Comparison of ENCODE assay signal across 14 mouse cellular contexts in the genomic region with DNA sequence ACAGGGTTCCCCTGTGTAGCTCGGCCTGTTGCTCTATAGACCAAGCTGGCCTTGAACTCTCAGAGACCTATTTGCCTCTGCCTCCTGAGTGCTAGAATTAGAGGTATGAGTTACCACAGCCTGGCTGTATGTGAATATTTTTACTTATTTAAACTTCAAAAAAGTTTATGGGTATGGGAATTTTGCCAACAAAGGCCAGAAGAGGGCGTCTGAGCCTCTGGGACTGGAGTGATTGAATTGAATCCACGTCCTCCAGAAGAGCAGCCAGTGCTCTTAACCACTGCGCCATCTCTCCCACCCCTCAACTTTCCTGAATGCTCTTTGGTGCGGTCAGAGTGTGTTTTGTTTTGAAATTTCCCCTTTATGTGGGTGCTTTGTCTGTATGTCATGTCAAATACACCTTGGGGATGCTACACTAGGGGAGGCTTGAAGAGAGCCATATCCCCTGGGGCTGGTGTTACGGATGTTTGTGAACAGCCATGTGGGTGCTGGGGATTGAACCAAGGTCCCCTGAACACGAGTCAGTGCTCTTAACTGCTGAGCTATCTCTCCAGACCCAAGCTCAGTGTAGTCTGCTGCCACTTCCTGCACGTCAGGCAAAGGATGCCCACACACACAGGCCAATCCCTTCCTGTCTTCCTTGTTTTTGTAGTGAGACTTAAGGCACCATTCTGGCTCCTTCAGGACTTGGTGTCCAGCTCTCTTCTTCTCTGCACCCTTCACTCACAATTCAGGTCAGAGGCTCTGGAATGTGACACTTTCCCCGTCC. TPM values are rescaled to one million over a fixed set of nuclear protein-coding genes. Genes with fewer than 3 reads are reported as not detected.
DNase-seq lines count a peak whose midpoint lies in the region; ATAC-seq and TF ChIP-seq lines count a peak whose summit lies in the region.
"Had no signal": no experiment of that assay in that cellular context is flagged by ENCODE, and none has a peak within 500 bp of the region (broad histone marks: within the 10 kb centered on the region; RNA-seq: fewer than 3 reads in every experiment).

No protein-coding gene starts in this region.

- peaks cover 68% of the 10 kb centered on the region for H3K36me3 ChIP-seq in kidney, embryonic 16.5 days (ENCODE audit: insufficient read depth, low read length)
- H3K36me3 ChIP-seq in midbrain, postnatal 0 days (ENCODE audit: insufficient read depth, low read length), result peaks cover 55% of the 10 kb centered on the region
- H3K36me3 ChIP-seq in midbrain, embryonic 11.5 days (ENCODE audit: control insufficient read depth, insufficient read depth, low read length), result peaks cover 6% of the 10 kb centered on the region; the same call in 1 of the 2 replicates
- H3K36me3 ChIP-seq in stomach, postnatal 0 days (ENCODE audit: control insufficient read depth, insufficient read depth, low read length), result peaks cover 9% of the 10 kb centered on the region

- peaks cover 29% of the 10 kb centered on the region for H3K4me1 ChIP-seq in kidney, embryonic 16.5 days (ENCODE audit: insufficient read depth, low read length)
- peaks cover 4% of the 10 kb centered on the region for H3K4me1 ChIP-seq in midbrain, postnatal 0 days (ENCODE audit: insufficient read depth, low read length)
- peaks cover 5% of the 10 kb centered on the region; the same call in 1 of the 2 replicates for H3K4me1 ChIP-seq in midbrain, embryonic 11.5 days (ENCODE audit: control insufficient read depth, insufficient read depth, low read length)
- H3K4me1 ChIP-seq in stomach, postnatal 0 days (replicated peaks; ENCODE audit: control insufficient read depth, insufficient read depth), result no peaks in the 10 kb centered on the region

- TF ChIP-seq CTCF in midbrain, postnatal 0 days (IDR thresholded peaks at IDR 0.05), result peak; percentile 35
- peak; percentile 28; the same call in 1 of the 2 replicates for TF ChIP-seq CTCF in stomach, postnatal 0 days (IDR thresholded peaks at IDR 0.05; ENCODE audit: low read depth)

- no peak overlapping the region for H3K4me3 ChIP-seq in kidney, embryonic 16.5 days (ENCODE audit: low read length)
- H3K4me3 ChIP-seq in midbrain, postnatal 0 days (ENCODE audit: low read depth, low read length), result no peak overlapping the region
- no peak overlapping the region for H3K4me3 ChIP-seq in midbrain, embryonic 11.5 days (ENCODE audit: low read depth, low read length)
- H3K4me3 ChIP-seq in stomach, postnatal 0 days (ENCODE audit: low read depth, low read length), result no peak overlapping the region
- H3K4me3 ChIP-seq: hindbrain, embryonic 13.5 days; intestine, embryonic 15.5 days had no signal

- H3K4me2 ChIP-seq in kidney, embryonic 16.5 days (replicated peaks; ENCODE audit: low read depth, low read length), result no peak overlapping the region
- H3K4me2 ChIP-seq in midbrain, postnatal 0 days (ENCODE audit: low read depth, low read length, poor library complexity, severe bottlenecking), result no peak overlapping the region
- H3K4me2 ChIP-seq in midbrain, embryonic 11.5 days, result no peak overlapping the region
- no peak overlapping the region for H3K4me2 ChIP-seq in stomach, postnatal 0 days (replicated peaks; ENCODE audit: low read depth)
- H3K4me2 ChIP-seq: hindbrain, embryonic 13.5 days; intestine, embryonic 15.5 days had no signal

- no peaks in the 10 kb centered on the region for H3K9me3 ChIP-seq in kidney, embryonic 16.5 days (ENCODE audit: low read length)
- H3K9me3 ChIP-seq in midbrain, postnatal 0 days (ENCODE audit: low read length), result no peaks in the 10 kb centered on the region
- no peaks in the 10 kb centered on the region for H3K9me3 ChIP-seq in midbrain, embryonic 11.5 days (ENCODE audit: control insufficient read depth, low read length)
- no peaks in the 10 kb centered on the region for H3K9me3 ChIP-seq in stomach, postnatal 0 days (ENCODE audit: control insufficient read depth, low read length)
- H3K9me3 ChIP-seq: hindbrain, embryonic 13.5 days; intestine, embryonic 15.5 days had no signal

- H3K27ac ChIP-seq in kidney, embryonic 16.5 days (ENCODE audit: low read length), result no peak overlapping the region
- H3K27ac ChIP-seq in midbrain, postnatal 0 days (ENCODE audit: low read depth, low read length), result no peak overlapping the region
- H3K27ac ChIP-seq in midbrain, embryonic 11.5 days (ENCODE audit: low read depth, low read length), result no peak overlapping the region
- H3K27ac ChIP-seq in stomach, postnatal 0 days (replicated peaks), result no peak overlapping the region
- H3K27ac ChIP-seq: hindbrain, embryonic 13.5 days; intestine, embryonic 15.5 days; macrophage had no signal

- TF ChIP-seq EP300 in stomach, postnatal 0 days (optimal IDR thresholded peaks at IDR 0.05), result no peak

- no peak overlapping the region for H3K9ac ChIP-seq in kidney, embryonic 16.5 days (replicated peaks; ENCODE audit: low read length)
- no peak overlapping the region for H3K9ac ChIP-seq in midbrain, postnatal 0 days (replicated peaks; ENCODE audit: low read length, poor library complexity, severe bottlenecking)
- no peak overlapping the region for H3K9ac ChIP-seq in midbrain, embryonic 11.5 days (ENCODE audit: low read length)
- H3K9ac ChIP-seq in stomach, postnatal 0 days (ENCODE audit: low read length), result no peak overlapping the region
- H3K9ac ChIP-seq: hindbrain, embryonic 13.5 days; intestine, embryonic 15.5 days had no signal

- WGBS in kidney, embryonic 16.5 days, result 66% methylated on average over 9 of the region's 9 CpGs
- WGBS in midbrain, postnatal 0 days, result 75% methylated on average over 9 of the region's 9 CpGs
- WGBS in midbrain, embryonic 11.5 days, result 71% methylated on average over 9 of the region's 9 CpGs
- 63% methylated on average over 9 of the region's 9 CpGs for WGBS in stomach, postnatal 0 days

- H3K27me3 ChIP-seq in kidney, embryonic 16.5 days (ENCODE audit: insufficient read depth, low read length), result no peaks in the 10 kb centered on the region
- no peaks in the 10 kb centered on the region for H3K27me3 ChIP-seq in midbrain, postnatal 0 days (ENCODE audit: insufficient read depth, low read length)
- H3K27me3 ChIP-seq in midbrain, embryonic 11.5 days (ENCODE audit: control insufficient read depth, insufficient read depth, low read length), result no peaks in the 10 kb centered on the region
- no peaks in the 10 kb centered on the region for H3K27me3 ChIP-seq in stomach, postnatal 0 days (ENCODE audit: control insufficient read depth, insufficient read depth, low read length)
- H3K27me3 ChIP-seq: hindbrain, embryonic 13.5 days; intestine, embryonic 15.5 days had no signal

- DNase-seq in adrenal gland, adult 2 months, result peak; percentile 24
- no peak for DNase-seq in adrenal gland, postnatal 10 days
- peak; percentile 23 for DNase-seq in kidney, postnatal 25 days
- DNase-seq in midbrain, postnatal 0 days (ENCODE audit: low spot score), result no peak
- no peak for DNase-seq in midbrain, embryonic 11.5 days (ENCODE audit: low spot score, missing footprints)
- DNase-seq in stomach, postnatal 0 days (ENCODE audit: low spot score), result no peak
- DNase-seq in ovary, adult 18-20 months (ENCODE audit: low spot score), result no peak
- DNase-seq: cerebellum, adult 9-11 months; thymus, postnatal 4 days had no signal

- ATAC-seq in kidney, embryonic 16.5 days (ENCODE audit: low FRiP score, low TSS enrichment), result no peak
- no peak for ATAC-seq in midbrain, postnatal 0 days (ENCODE audit: low FRiP score)
- ATAC-seq in midbrain, embryonic 11.5 days (ENCODE audit: low FRiP score), result no peak
- ATAC-seq in stomach, postnatal 0 days (ENCODE audit: low FRiP score, low TSS enrichment), result no peak
- ATAC-seq: forebrain, embryonic 16.5 days; intestine, embryonic 15.5 days had no signal

RNA-seq across cellular contexts. Expression of a gene that starts 5.4 kb away (rescaled TPM):
- total RNA-seq in adrenal gland, adult 2 months (2021), result 100 to 1,000 TPM; 538 to 652 TPM
- polyA plus RNA-seq in adrenal gland, adult 2 months (2012; rRNA removed), result 1,033 and 1,131 TPM in 2 replicates
- 100 to 1,000 TPM; 321 to 368 TPM for total RNA-seq in adrenal gland, postnatal 10 days (2021)
- polyA plus RNA-seq in kidney, embryonic 16.5 days (2015; fragmentation: Nextera tagmentation; extraction: Ambion mirVana), result 275 and 307 TPM in 2 replicates
- total RNA-seq in midbrain, postnatal 0 days (2014; rRNA removed), result 39.6 and 39.9 TPM in 2 replicates
- polyA plus RNA-seq in midbrain, postnatal 0 days (2015; fragmentation: Nextera tagmentation; extraction: Ambion mirVana), result 182 and 194 TPM in 2 replicates
- 242 and 255 TPM in 2 replicates for polyA plus RNA-seq in midbrain, embryonic 11.5 days (2014; fragmentation: Nextera tagmentation; extraction: Ambion mirVana)
- polyA plus RNA-seq in stomach, postnatal 0 days (2015; fragmentation: Nextera tagmentation; extraction: Ambion mirVana), result 172 and 176 TPM in 2 replicates

RNA-seq across cellular contexts. Expression of a gene that starts 33.1 kb away (rescaled TPM):
- 1 to 10 TPM; 2.4 to 2.9 TPM for total RNA-seq in adrenal gland, adult 2 months (2021)
- 3.5 and 4.5 TPM in 2 replicates for polyA plus RNA-seq in adrenal gland, adult 2 months (2012; rRNA removed)
- total RNA-seq in adrenal gland, postnatal 10 days (2021), result 1 to 10 TPM; 2.7 TPM
- polyA plus RNA-seq in kidney, embryonic 16.5 days (2015; fragmentation: Nextera tagmentation; extraction: Ambion mirVana), result 4.9 and 5.2 TPM in 2 replicates
- total RNA-seq in midbrain, postnatal 0 days (2014; rRNA removed), result 23.9 and 31.0 TPM in 2 replicates
- 10.3 and 11.2 TPM in 2 replicates for polyA plus RNA-seq in midbrain, postnatal 0 days (2015; fragmentation: Nextera tagmentation; extraction: Ambion mirVana)
- 5.0 and 6.1 TPM in 2 replicates for polyA plus RNA-seq in midbrain, embryonic 11.5 days (2014; fragmentation: Nextera tagmentation; extraction: Ambion mirVana)
- polyA plus RNA-seq in stomach, postnatal 0 days (2015; fragmentation: Nextera tagmentation; extraction: Ambion mirVana), result 0.62 and 0.87 TPM in 2 replicates

RNA-seq across cellular contexts. Expression of a gene that starts 47.2 kb away (rescaled TPM):
- total RNA-seq in adrenal gland, adult 2 months (2021), result 100 to 1,000 TPM; 149 to 195 TPM
- polyA plus RNA-seq in adrenal gland, adult 2 months (2012; rRNA removed), result 190 and 196 TPM in 2 replicates
- total RNA-seq in adrenal gland, postnatal 10 days (2021), result 100 to 1,000 TPM; 147 to 154 TPM
- polyA plus RNA-seq in kidney, embryonic 16.5 days (2015; fragmentation: Nextera tagmentation; extraction: Ambion mirVana), result 212 and 222 TPM in 2 replicates
- total RNA-seq in midbrain, postnatal 0 days (2014; rRNA removed), result 133 and 142 TPM in 2 replicates
- 154 and 160 TPM in 2 replicates for polyA plus RNA-seq in midbrain, postnatal 0 days (2015; fragmentation: Nextera tagmentation; extraction: Ambion mirVana)
- 256 and 259 TPM in 2 replicates for polyA plus RNA-seq in midbrain, embryonic 11.5 days (2014; fragmentation: Nextera tagmentation; extraction: Ambion mirVana)
- polyA plus RNA-seq in stomach, postnatal 0 days (2015; fragmentation: Nextera tagmentation; extraction: Ambion mirVana), result 106 and 110 TPM in 2 replicates

Comparison
In these comparisons a context has a peak if more than half of its experiments do, and no peak if none do; other contexts are left out.
1. DNase-seq: peak in adrenal gland, adult 2 months (single experiment) and kidney, postnatal 25 days (2 of 2); none in adrenal gland, postnatal 10 days (single experiment), midbrain, postnatal 0 days (single experiment), midbrain, embryonic 11.5 days (single experiment), stomach, postnatal 0 days (single experiment) and ovary, adult 18-20 months (single experiment).